9 mouse cellular contexts compared by ENCODE assay signal in genomic region chr16:20537601-20538320, GRCm38 (mm10). TPM values are rescaled to one million over a fixed set of nuclear protein-coding genes. Genes with fewer than 3 reads are reported as not detected.
A peak's percentile ranks its signal among the peaks of the same experiment; 100 is the strongest.
DNase-seq lines count a peak whose midpoint lies in the region; ATAC-seq and TF ChIP-seq lines count a peak whose summit lies in the region.
"Had no signal": no experiment of that assay in that cellular context is flagged by ENCODE, and none has a peak within 500 bp of the region (broad histone marks: within the 10 kb centered on the region; RNA-seq: fewer than 3 reads in every experiment).

No protein-coding gene starts in this region.

- H3K79me2 ChIP-seq in heart, adult 2 months (replicated peaks; ENCODE audit: control insufficient read depth, insufficient read depth, low read length), result peaks cover 7% of the 10 kb centered on the region

- TF ChIP-seq CTCF in heart, adult 2 months (IDR thresholded peaks at IDR 0.05), result no peak

- H3K4me3 ChIP-seq in heart, adult 2 months, result peak overlapping the region; percentile 98; the same call in 1 of the 2 replicates
- H3K4me3 ChIP-seq in hindbrain, embryonic 12.5 days, result peak overlapping the region; percentile 75; the same call in 1 of the 2 replicates
- H3K4me3 ChIP-seq in midbrain, embryonic 12.5 days, result peak overlapping the region; percentile 92

- WGBS in heart, adult 2 months, result 18% methylated on average over 6 of the region's 6 CpGs
- WGBS in hindbrain, embryonic 12.5 days, result 36% methylated on average over 6 of the region's 6 CpGs
- WGBS in midbrain, embryonic 12.5 days, result 22% methylated on average over 6 of the region's 6 CpGs

- no peak overlapping the region for H3K27ac ChIP-seq in heart, adult 2 months
- H3K27ac ChIP-seq in hindbrain, embryonic 12.5 days, result no peak overlapping the region
- peak overlapping the region; percentile 22 for H3K27ac ChIP-seq in midbrain, embryonic 12.5 days (replicated peaks)

- peaks cover 10% of the 10 kb centered on the region for H3K36me3 ChIP-seq in heart, adult 2 months (ENCODE audit: control insufficient read depth, insufficient read depth, low read length)
- peaks cover 58% of the 10 kb centered on the region for H3K36me3 ChIP-seq in hindbrain, embryonic 12.5 days
- peaks cover 59% of the 10 kb centered on the region for H3K36me3 ChIP-seq in midbrain, embryonic 12.5 days

- TF ChIP-seq EP300 in heart, adult 2 months (IDR thresholded peaks at IDR 0.05; ENCODE audit: insufficient read depth, low read depth, low read length), result no peak

- no peak for DNase-seq in heart, adult 2 months
- DNase-seq in heart, postnatal 25 days (ENCODE audit: low spot score), result no peak
- DNase-seq in NIH3T3 (ENCODE audit: low read depth), result peak; percentile 37
- no peak for DNase-seq in right cerebral cortex, postnatal 14 days
- DNase-seq in ovary, postnatal 14 days (ENCODE audit: low spot score), result no peak
- no peak for DNase-seq in adrenal gland, postnatal 10 days

- peak overlapping the region; percentile 71 for H3K4me2 ChIP-seq in hindbrain, embryonic 12.5 days (replicated peaks)
- peak overlapping the region; percentile 89 for H3K4me2 ChIP-seq in midbrain, embryonic 12.5 days (replicated peaks)

- H3K9me3 ChIP-seq in hindbrain, embryonic 12.5 days (replicated peaks), result no peaks in the 10 kb centered on the region
- no peaks in the 10 kb centered on the region for H3K9me3 ChIP-seq in midbrain, embryonic 12.5 days

- intact Hi-C loops in heart, adult 2 months (cut with DNase I), result loop anchor here (5.0 kb wide), 2 partner anchors 110 to 135 kb away; partner anchors contain the start of gene Abcc5
- intact Hi-C loops in heart, postnatal 25 days (cut with DNase I), result loop anchor here (5.0 kb wide), 1 partner anchor 180 kb away; the partner anchor contains the start of genes Clcn2 and Polr2h

- H3K27me3 ChIP-seq in heart, adult 2 months (ENCODE audit: control insufficient read depth, insufficient read depth, low read length), result no peaks in the 10 kb centered on the region
- no peaks in the 10 kb centered on the region for H3K27me3 ChIP-seq in hindbrain, embryonic 12.5 days
- no peaks in the 10 kb centered on the region for H3K27me3 ChIP-seq in midbrain, embryonic 12.5 days

- peak overlapping the region; percentile 13 for H3K9ac ChIP-seq in heart, adult 2 months (ENCODE audit: low read depth, low read length)
- H3K9ac ChIP-seq in hindbrain, embryonic 12.5 days, result peak overlapping the region; percentile 62
- peak overlapping the region; percentile 97 for H3K9ac ChIP-seq in midbrain, embryonic 12.5 days (replicated peaks)

- peaks cover 7% of the 10 kb centered on the region for H3K4me1 ChIP-seq in heart, adult 2 months (ENCODE audit: control insufficient read depth, insufficient read depth, low read length)
- H3K4me1 ChIP-seq in hindbrain, embryonic 12.5 days, result peaks cover 28% of the 10 kb centered on the region
- H3K4me1 ChIP-seq in midbrain, embryonic 12.5 days, result peaks cover 25% of the 10 kb centered on the region

- ATAC-seq in hindbrain, embryonic 12.5 days (ENCODE audit: low FRiP score), result no peak
- no peak for ATAC-seq in midbrain, embryonic 12.5 days (ENCODE audit: low FRiP score, low read depth)
- ATAC-seq: CD4-positive, CD25-positive, alpha-beta regulatory T cell, adult 4 months had no signal

- TF ChIP-seq POLR2A in heart, adult 2 months (IDR thresholded peaks at IDR 0.05; ENCODE audit: insufficient read depth, low read depth, low read length), result no peak

RNA-seq across cellular contexts. Expression of gene Ap2m1, which starts 2.5 kb away (rescaled TPM):
- 100 to 1,000 TPM; 195 to 211 TPM for total RNA-seq in heart, adult 2 months (2021)
- 307 and 322 TPM in 2 replicates for polyA plus RNA-seq in heart, adult 2 months (2012; rRNA removed)
- 100 to 1,000 TPM; 201 to 215 TPM for total RNA-seq in heart, postnatal 25 days (2021)
- polyA plus RNA-seq in hindbrain, embryonic 12.5 days (2016; fragmentation: Nextera tagmentation; extraction: Ambion mirVana), result 901 and 915 TPM in 2 replicates
- polyA plus RNA-seq in midbrain, embryonic 12.5 days (2016; fragmentation: Nextera tagmentation; extraction: Ambion mirVana), result 906 and 914 TPM in 2 replicates
- 100 to 1,000 TPM; 277 to 296 TPM for total RNA-seq in adrenal gland, postnatal 10 days (2021)

RNA-seq across cellular contexts. Expression of gene Abcf3, which starts 10.6 kb away (rescaled TPM):
- total RNA-seq in heart, adult 2 months (2021), result 10 to 100 TPM; 72.9 to 74.4 TPM
- polyA plus RNA-seq in heart, adult 2 months (2012; rRNA removed), result 36.0 and 52.5 TPM in 2 replicates
- total RNA-seq in heart, postnatal 25 days (2021), result 10 to 100 TPM; 64.9 to 69.4 TPM
- polyA plus RNA-seq in hindbrain, embryonic 12.5 days (2016; fragmentation: Nextera tagmentation; extraction: Ambion mirVana), result 72.7 and 76.2 TPM in 2 replicates
- 76.5 and 77.9 TPM in 2 replicates for polyA plus RNA-seq in midbrain, embryonic 12.5 days (2016; fragmentation: Nextera tagmentation; extraction: Ambion mirVana)
- total RNA-seq in adrenal gland, postnatal 10 days (2021), result 10 to 100 TPM; 71.2 to 78.8 TPM

RNA-seq across cellular contexts. Expression of gene Dvl3, which starts 21.0 kb away (rescaled TPM):
- total RNA-seq in heart, adult 2 months (2021), result 10 to 100 TPM; 46.0 to 49.7 TPM
- 28.7 and 32.9 TPM in 2 replicates for polyA plus RNA-seq in heart, adult 2 months (2012; rRNA removed)
- 10 to 100 TPM; 44.9 to 46.8 TPM for total RNA-seq in heart, postnatal 25 days (2021)
- 51.6 and 60.5 TPM in 2 replicates for polyA plus RNA-seq in hindbrain, embryonic 12.5 days (2016; fragmentation: Nextera tagmentation; extraction: Ambion mirVana)
- polyA plus RNA-seq in midbrain, embryonic 12.5 days (2016; fragmentation: Nextera tagmentation; extraction: Ambion mirVana), result 49.1 and 52.6 TPM in 2 replicates
- total RNA-seq in adrenal gland, postnatal 10 days (2021), result 10 to 100 TPM; 38.9 to 43.5 TPM

RNA-seq across cellular contexts. Expression of gene Eif2b5, which starts 39.1 kb away (rescaled TPM):
- total RNA-seq in heart, adult 2 months (2021), result 10 to 100 TPM; 49.9 to 60.1 TPM
- polyA plus RNA-seq in heart, adult 2 months (2012; rRNA removed), result 26.0 and 40.5 TPM in 2 replicates
- 10 to 100 TPM; 52.4 to 59.1 TPM for total RNA-seq in heart, postnatal 25 days (2021)
- polyA plus RNA-seq in hindbrain, embryonic 12.5 days (2016; fragmentation: Nextera tagmentation; extraction: Ambion mirVana), result 118 and 127 TPM in 2 replicates
- 120 and 136 TPM in 2 replicates for polyA plus RNA-seq in midbrain, embryonic 12.5 days (2016; fragmentation: Nextera tagmentation; extraction: Ambion mirVana)
- total RNA-seq in adrenal gland, postnatal 10 days (2021), result 10 to 100 TPM; 56.6 to 61.4 TPM

RNA-seq across cellular contexts. Expression of gene Vwa5b2, which starts 51.5 kb away (rescaled TPM):
- total RNA-seq in heart, adult 2 months (2021), result under 1 TPM in 1 of 2 experiments, not detected in 1; 0.18 TPM
- polyA plus RNA-seq in heart, adult 2 months (2012; rRNA removed), result 0.06 TPM in 1 of 2 replicates, not detected in the other
- under 1 TPM; 0.20 to 0.23 TPM for total RNA-seq in heart, postnatal 25 days (2021)
- polyA plus RNA-seq in hindbrain, embryonic 12.5 days (2016; fragmentation: Nextera tagmentation; extraction: Ambion mirVana), result 8.8 and 11.0 TPM in 2 replicates
- polyA plus RNA-seq in midbrain, embryonic 12.5 days (2016; fragmentation: Nextera tagmentation; extraction: Ambion mirVana), result 6.0 and 7.5 TPM in 2 replicates
- 1 to 10 TPM; 1.9 to 4.8 TPM for total RNA-seq in adrenal gland, postnatal 10 days (2021)

Comparison
In these comparisons a context has a peak if more than half of its experiments do, and no peak if none do; other contexts are left out.
1. H3K9ac ChIP-seq: peak in every context shown above with its lines; median percentile 97 in midbrain, embryonic 12.5 days; 62 in hindbrain, embryonic 12.5 days; 13 in heart, adult 2 months.